ENCODE assay signal across 8 mouse cellular contexts in the genomic region with DNA sequence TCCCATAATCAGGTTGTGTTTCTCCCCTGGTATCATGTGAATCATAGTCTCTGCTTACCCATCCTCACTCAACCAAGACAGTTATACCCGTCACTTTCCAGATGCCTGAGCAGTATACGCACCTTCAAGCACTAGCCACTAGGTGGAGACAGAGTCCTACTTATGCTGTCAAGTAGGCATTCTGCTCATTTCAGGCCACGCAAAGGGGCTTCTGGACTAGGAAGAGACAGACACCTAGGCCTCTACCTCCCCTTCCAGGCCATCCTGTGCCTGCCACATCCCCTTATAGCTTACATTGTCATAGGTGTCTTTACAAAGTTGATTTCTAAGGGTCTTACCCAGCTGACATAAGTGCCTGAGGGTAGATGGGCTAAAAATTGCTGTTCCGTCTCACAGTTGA. TPM values are rescaled to one million over a fixed set of nuclear protein-coding genes. Genes with fewer than 3 reads are reported as not detected.
A peak's percentile ranks its signal among the peaks of the same experiment; 100 is the strongest.
DNase-seq lines count a peak whose midpoint lies in the region; ATAC-seq and TF ChIP-seq lines count a peak whose summit lies in the region.

No protein-coding gene starts in this region.

- no peak overlapping the region for H3K4me3 ChIP-seq in ES-E14 (ENCODE audit: insufficient read depth in 1 of 2, low read depth in 1 of 2, low read length in 2 of 2, poor library complexity in 1 of 2, severe bottlenecking in 1 of 2)
- no peak overlapping the region for H3K4me3 ChIP-seq in embryonic facial prominence, embryonic 10.5 days
- H3K4me3 ChIP-seq in heart, embryonic 10.5 days = no peak overlapping the region
- no peak overlapping the region for H3K4me3 ChIP-seq in lung, embryonic 16.5 days (ENCODE audit: low read length)

- peaks cover 0 to 6% of the 10 kb centered on the region in 2 experiments; a peak in 2 of 4 replicates for H3K4me1 ChIP-seq in ES-E14 (ENCODE audit: control insufficient read depth in 2 of 2, insufficient read depth in 2 of 2, low read length in 2 of 2, poor library complexity in 1 of 2)
- H3K4me1 ChIP-seq in embryonic facial prominence, embryonic 10.5 days = peaks cover 47% of the 10 kb centered on the region
- H3K4me1 ChIP-seq in heart, embryonic 10.5 days = peaks cover 34% of the 10 kb centered on the region
- H3K4me1 ChIP-seq in lung, embryonic 16.5 days (replicated peaks; ENCODE audit: control insufficient read depth, insufficient read depth, low read length) = peaks cover 16% of the 10 kb centered on the region

- no peaks in the 10 kb centered on the region for H3K36me3 ChIP-seq in ES-E14 (ENCODE audit: control insufficient read depth, insufficient read depth, low read length, poor library complexity, severe bottlenecking)
- H3K36me3 ChIP-seq in embryonic facial prominence, embryonic 10.5 days (replicated peaks) = no peaks in the 10 kb centered on the region
- H3K36me3 ChIP-seq in heart, embryonic 10.5 days = no peaks in the 10 kb centered on the region
- H3K36me3 ChIP-seq in lung, embryonic 16.5 days (ENCODE audit: control insufficient read depth, insufficient read depth, low read length) = no peaks in the 10 kb centered on the region

- WGBS in embryonic facial prominence, embryonic 10.5 days = 25% methylated on average over 4 of the region's 4 CpGs
- 22% methylated on average over 4 of the region's 4 CpGs for WGBS in heart, embryonic 10.5 days
- 23% methylated on average over 4 of the region's 4 CpGs for WGBS in lung, embryonic 16.5 days

- peaks cover 20% of the 10 kb centered on the region for H3K27me3 ChIP-seq in embryonic facial prominence, embryonic 10.5 days (replicated peaks; ENCODE audit: low read depth, poor library complexity, severe bottlenecking)
- H3K27me3 ChIP-seq in heart, embryonic 10.5 days (ENCODE audit: insufficient read depth, poor library complexity, severe bottlenecking) = peaks cover 20% of the 10 kb centered on the region
- H3K27me3 ChIP-seq in lung, embryonic 16.5 days (ENCODE audit: control insufficient read depth, insufficient read depth, low read depth, low read length) = no peaks in the 10 kb centered on the region; the same call in 1 of the 2 replicates

- peak; percentile 70 for DNase-seq in ES-E14 (ENCODE audit: low read depth, low spot score)
- peak; percentile 60 to 68 for DNase-seq in adrenal gland, postnatal 36 days
- peak; percentile 76 for DNase-seq in embryonic facial prominence, embryonic 10.5 days (ENCODE audit: low spot score)
- DNase-seq in heart, embryonic 10.5 days (ENCODE audit: low spot score) = peak; percentile 86
- peak; percentile 86 for DNase-seq in layer of hippocampus, adult 11-12 months (ENCODE audit: low spot score)
- peak; percentile 45 for DNase-seq in ovary, postnatal 36 days (ENCODE audit: low spot score)
- peak; percentile 41 to 64 for DNase-seq in urinary bladder, postnatal 4 days (ENCODE audit: low spot score in 2 of 2)

- H3K4me2 ChIP-seq in lung, embryonic 16.5 days (ENCODE audit: low read depth, low read length) = no peak overlapping the region

- H3K9me3 ChIP-seq in ES-E14 (ENCODE audit: control insufficient read depth, insufficient read depth, low read depth, low read length) = no peaks in the 10 kb centered on the region
- H3K9me3 ChIP-seq in embryonic facial prominence, embryonic 10.5 days = peaks cover 9% of the 10 kb centered on the region
- peaks cover 7% of the 10 kb centered on the region for H3K9me3 ChIP-seq in heart, embryonic 10.5 days
- H3K9me3 ChIP-seq in lung, embryonic 16.5 days (ENCODE audit: control insufficient read depth, low read length) = no peaks in the 10 kb centered on the region

- H3K27ac ChIP-seq in ES-E14 (ENCODE audit: insufficient read depth, low read depth, low read length, poor library complexity, severe bottlenecking) = no peak overlapping the region
- H3K27ac ChIP-seq in embryonic facial prominence, embryonic 10.5 days (replicated peaks) = no peak overlapping the region
- H3K27ac ChIP-seq in heart, embryonic 10.5 days = no peak overlapping the region
- H3K27ac ChIP-seq in lung, embryonic 16.5 days (ENCODE audit: low read length) = no peak overlapping the region; the same call in 1 of the 2 replicates

- ATAC-seq in lung, embryonic 16.5 days (ENCODE audit: low read depth) = peak; percentile 24; the same call in 1 of the 2 replicates

- in situ Hi-C loops in ES-E14 (cut with MboI; ENCODE audit: low sequenced_read_pairs in 2 of 2, unreplicated experiment in 2 of 2) = loop anchor here (10.0 to 25.0 kb wide), 3 partner anchors 209 to 841 kb away; partner anchors contain the start of gene Ttc12 (in 1 of the 2)

- no peak overlapping the region for H3K9ac ChIP-seq in ES-E14 (ENCODE audit: insufficient read depth, low read depth, low read length, poor library complexity, severe bottlenecking)
- H3K9ac ChIP-seq in lung, embryonic 16.5 days (ENCODE audit: low read length) = no peak overlapping the region

TF ChIP-seq in ES-E14, 5 proteins besides CTCF, POLR2A, EP300 and RAD21:
- TF ChIP-seq ZNF384 (IDR thresholded peaks at IDR 0.05; ENCODE audit: low read depth, low read length) = no peak
- no peak for TF ChIP-seq CHD2 (IDR thresholded peaks at IDR 0.05; ENCODE audit: low read depth, low read length)
- TF ChIP-seq HCFC1 (IDR thresholded peaks at IDR 0.05; ENCODE audit: borderline replicate concordance, insufficient read depth, low read length) = no peak
- 0 out of 2 replicates have a peak, but pooled peaks have one; percentile 8 for TF ChIP-seq MAFK (IDR thresholded peaks at IDR 0.05; ENCODE audit: insufficient read depth, low read depth, low read length)
- peak; percentile 98 for TF ChIP-seq ZC3H11A (IDR thresholded peaks at IDR 0.05; ENCODE audit: borderline replicate concordance, low read depth, low read length)

RNA-seq across cellular contexts. Expression of gene Nnmt, which starts 41.3 kb away (rescaled TPM):
- 0.31 TPM in 1 of 2 replicates, not detected in the other for total RNA-seq in ES-E14 (2012; rRNA removed)
- 10 to 100 TPM; 23.2 to 28.0 TPM for total RNA-seq in adrenal gland, postnatal 36 days (2021)
- polyA plus RNA-seq in embryonic facial prominence, embryonic 10.5 days (2016; fragmentation: Nextera tagmentation; extraction: Ambion mirVana) = 0.59 and 0.61 TPM in 2 replicates
- 2.1 and 2.5 TPM in 2 replicates for polyA plus RNA-seq in heart, embryonic 10.5 days (2016; fragmentation: Nextera tagmentation; extraction: Ambion mirVana)
- polyA plus RNA-seq in lung, embryonic 16.5 days (2015; fragmentation: Nextera tagmentation; extraction: Ambion mirVana) = 1.5 and 2.5 TPM in 2 replicates
